Mouse (Mus musculus): ENCODE data around the gene Clstn3. TPM values are rescaled to one million over a fixed set of nuclear protein-coding genes. Genes with fewer than 3 reads are reported as not detected.
"Not testable (repeated sequence)": the region's sequence is repeated elsewhere in the genome, so short reads cannot be mapped to it uniquely, and the experiment has no call there.

The Clstn3 gene
- 10.3 and 10.9 TPM in 2 replicates for polyA plus RNA-seq (2016; fragmentation: Nextera tagmentation; extraction: Ambion mirVana)

- WGBS: 7% methylated on average over 27 of the region's 27 CpGs
- Histone ChIP-seq H3K27ac (no peak within 1 kb of the TSS), H3K27me3 (peaks cover 12% of the 10 kb centered on the region), H3K36me3 (no peaks in the 10 kb centered on the region), H3K4me1 (replicated peaks) (peaks cover 15% of the 10 kb centered on the region; the same call in 1 of the 2 replicates), H3K9me3 (no peaks in the 10 kb centered on the region), H3K9ac (replicated peaks) (peak within 1 kb of the TSS; percentile 60), H3K4me2 (peak within 1 kb of the TSS; percentile 77), H3K4me3 (replicated peaks) (peak within 1 kb of the TSS; percentile 46)
- ATAC-seq (ENCODE audit: insufficient number of reproducible peaks, insufficient read depth, low FRiP score, low TSS enrichment, low read depth): peak; percentile 87; the same call in 1 of the 2 replicates
Measured at GRCm38 (mm10) chr6:124464305-124465271, at the start of gene Clstn3. Gene Clstn3 (minus strand): TSS chr6:124464794.

- H3K9ac ChIP-seq (replicated peaks): no peak within 1 kb of the TSS
- H3K4me3 ChIP-seq (replicated peaks): no peak within 1 kb of the TSS
- H3K4me1 ChIP-seq (replicated peaks): no peaks in the 10 kb centered on the region
- ATAC-seq (ENCODE audit: insufficient number of reproducible peaks, insufficient read depth, low FRiP score, low TSS enrichment, low read depth): no peak
- 11% methylated on average over 6 of the region's 6 CpGs for WGBS
- H3K36me3 ChIP-seq: no peaks in the 10 kb centered on the region
- no peaks in the 10 kb centered on the region for H3K27me3 ChIP-seq
- H3K9me3 ChIP-seq: no peaks in the 10 kb centered on the region
- H3K27ac ChIP-seq: no peak within 1 kb of the TSS
- H3K4me2 ChIP-seq: peak within 1 kb of the TSS; percentile 44
Measured at GRCm38 (mm10) chr6:124512355-124512836, 47.8 kb upstream of the Clstn3 start, which contains the start of gene C1ra. Gene C1ra (plus strand): TSS chr6:124512405.

GRCm38 (mm10) chr6:124511936-124512335, 47.3 kb upstream of the Clstn3 start:
- 64% methylated on average over 6 of the region's 6 CpGs for WGBS
- Histone ChIP-seq H3K9me3 (no peaks in the 10 kb centered on the region), H3K4me3 (replicated peaks) (no peak overlapping the region), H3K27ac (no peak overlapping the region), H3K36me3 (no peaks in the 10 kb centered on the region), H3K9ac (replicated peaks) (no peak overlapping the region), H3K4me2 (no peak overlapping the region), H3K27me3 (no peaks in the 10 kb centered on the region), H3K4me1 (replicated peaks) (no peaks in the 10 kb centered on the region)
- no peak for ATAC-seq (ENCODE audit: insufficient number of reproducible peaks, insufficient read depth, low FRiP score, low TSS enrichment, low read depth)

- H3K27me3 ChIP-seq; H3K36me3 ChIP-seq; ATAC-seq (ENCODE audit: insufficient number of reproducible peaks, insufficient read depth, low FRiP score, low TSS enrichment, low read depth); H3K27ac ChIP-seq; H3K4me3 ChIP-seq (replicated peaks); H3K9ac ChIP-seq (replicated peaks); H3K9me3 ChIP-seq; H3K4me2 ChIP-seq; H3K4me1 ChIP-seq (replicated peaks): not testable (repeated sequence)
- WGBS: 90% methylated on average over 5 of the region's 5 CpGs
Measured at GRCm38 (mm10) chr6:124509192-124509591, 44.6 kb upstream of the Clstn3 start.

- ATAC-seq (ENCODE audit: insufficient number of reproducible peaks, insufficient read depth, low FRiP score, low TSS enrichment, low read depth): no peak
Measured at GRCm38 (mm10) chr6:124508292-124508691, 43.7 kb upstream of the Clstn3 start.

GRCm38 (mm10) chr6:124506991-124507390, 42.4 kb upstream of the Clstn3 start:
- WGBS: 80% methylated on average over 6 of the region's 6 CpGs
- Histone ChIP-seq H3K9me3 (no peaks in the 10 kb centered on the region), H3K4me2 (no peak overlapping the region), H3K9ac (replicated peaks) (no peak overlapping the region), H3K36me3 (no peaks in the 10 kb centered on the region), H3K27me3 (no peaks in the 10 kb centered on the region), H3K4me1 (replicated peaks) (no peaks in the 10 kb centered on the region), H3K27ac (no peak overlapping the region), H3K4me3 (replicated peaks) (no peak overlapping the region)
- ATAC-seq (ENCODE audit: insufficient number of reproducible peaks, insufficient read depth, low FRiP score, low TSS enrichment, low read depth): no peak

More at GRCm38 (mm10) chr6:124508292-124508691, 43.7 kb upstream of the Clstn3 start:
- Histone ChIP-seq H3K27me3 (no peaks in the 10 kb centered on the region), H3K9ac (replicated peaks) (no peak overlapping the region), H3K4me1 (replicated peaks) (no peaks in the 10 kb centered on the region), H3K4me2 (no peak overlapping the region), H3K4me3 (replicated peaks) (no peak overlapping the region), H3K9me3 (no peaks in the 10 kb centered on the region), H3K27ac (no peak overlapping the region), H3K36me3 (no peaks in the 10 kb centered on the region)
- 79% methylated on average over 10 of the region's 10 CpGs for WGBS

- no peak overlapping the region for H3K27ac ChIP-seq
- no peak overlapping the region for H3K9ac ChIP-seq (replicated peaks)
- no peak overlapping the region for H3K4me2 ChIP-seq
- H3K36me3 ChIP-seq: no peaks in the 10 kb centered on the region
- no peak for ATAC-seq (ENCODE audit: insufficient number of reproducible peaks, insufficient read depth, low FRiP score, low TSS enrichment, low read depth)
- H3K4me3 ChIP-seq (replicated peaks): no peak overlapping the region
- no peaks in the 10 kb centered on the region for H3K4me1 ChIP-seq (replicated peaks)
- WGBS: 78% methylated on average over 4 of the region's 4 CpGs
- no peaks in the 10 kb centered on the region for H3K9me3 ChIP-seq
- no peaks in the 10 kb centered on the region for H3K27me3 ChIP-seq
Measured at GRCm38 (mm10) chr6:124505028-124505427, 40.4 kb upstream of the Clstn3 start.

- ATAC-seq (ENCODE audit: insufficient number of reproducible peaks, insufficient read depth, low FRiP score, low TSS enrichment, low read depth): no peak
- H3K27me3 ChIP-seq: no peaks in the 10 kb centered on the region
- no peaks in the 10 kb centered on the region for H3K9me3 ChIP-seq
- WGBS: 86% methylated on average over 5 of the region's 5 CpGs
- H3K27ac ChIP-seq: no peak overlapping the region
- H3K36me3 ChIP-seq: no peaks in the 10 kb centered on the region
- no peaks in the 10 kb centered on the region for H3K4me1 ChIP-seq (replicated peaks)
- H3K4me3 ChIP-seq (replicated peaks): no peak overlapping the region
- no peak overlapping the region for H3K4me2 ChIP-seq
- H3K9ac ChIP-seq (replicated peaks): no peak overlapping the region
Measured at GRCm38 (mm10) chr6:124502021-124502420, 37.4 kb upstream of the Clstn3 start.

- H3K9ac ChIP-seq (replicated peaks): no peak overlapping the region
- no peaks in the 10 kb centered on the region for H3K36me3 ChIP-seq
- H3K4me3 ChIP-seq (replicated peaks): no peak overlapping the region
- H3K9me3 ChIP-seq: no peaks in the 10 kb centered on the region
- no peak overlapping the region for H3K4me2 ChIP-seq
- 79% methylated on average over 4 of the region's 4 CpGs for WGBS
- H3K4me1 ChIP-seq (replicated peaks): no peaks in the 10 kb centered on the region
- no peaks in the 10 kb centered on the region for H3K27me3 ChIP-seq
- ATAC-seq (ENCODE audit: insufficient number of reproducible peaks, insufficient read depth, low FRiP score, low TSS enrichment, low read depth): no peak
- H3K27ac ChIP-seq: no peak overlapping the region
Measured at GRCm38 (mm10) chr6:124501473-124501872, 36.9 kb upstream of the Clstn3 start.

- no peaks in the 10 kb centered on the region for H3K4me1 ChIP-seq (replicated peaks)
- H3K9ac ChIP-seq (replicated peaks): no peak overlapping the region
- no peaks in the 10 kb centered on the region for H3K36me3 ChIP-seq
- H3K4me3 ChIP-seq (replicated peaks): no peak overlapping the region
- no peaks in the 10 kb centered on the region for H3K9me3 ChIP-seq
- no peaks in the 10 kb centered on the region for H3K27me3 ChIP-seq
- no peak overlapping the region for H3K27ac ChIP-seq
- no peak for ATAC-seq (ENCODE audit: insufficient number of reproducible peaks, insufficient read depth, low FRiP score, low TSS enrichment, low read depth)
- no peak overlapping the region for H3K4me2 ChIP-seq
- WGBS: 38% methylated on average over 10 of the region's 10 CpGs
Measured at GRCm38 (mm10) chr6:124499914-124500566, 35.4 kb upstream of the Clstn3 start.

- H3K27me3 ChIP-seq: no peaks in the 10 kb centered on the region
Measured at GRCm38 (mm10) chr6:124496054-124496453, 31.5 kb upstream of the Clstn3 start.

More at GRCm38 (mm10) chr6:124496054-124496453, 31.5 kb upstream of the Clstn3 start:
- no peak for ATAC-seq (ENCODE audit: insufficient number of reproducible peaks, insufficient read depth, low FRiP score, low TSS enrichment, low read depth)
- H3K4me1 ChIP-seq (replicated peaks): peaks cover 6% of the 10 kb centered on the region; the same call in 1 of the 2 replicates
- no peak overlapping the region for H3K9ac ChIP-seq (replicated peaks)
- no peaks in the 10 kb centered on the region for H3K9me3 ChIP-seq
- H3K36me3 ChIP-seq: no peaks in the 10 kb centered on the region
- 89% methylated on average over 5 of the region's 5 CpGs for WGBS
- no peak overlapping the region for H3K27ac ChIP-seq
- no peak overlapping the region for H3K4me3 ChIP-seq (replicated peaks)
- no peak overlapping the region for H3K4me2 ChIP-seq
